Mouse (Mus musculus): ENCODE measurements around the gene Ssna1. TPM values are rescaled to one million over a fixed set of nuclear protein-coding genes. Genes with fewer than 3 reads are reported as not detected.

The Ssna1 gene
- polyA plus RNA-seq (2017; shearing (Covaris generic)) = 118 TPM

DNA sequence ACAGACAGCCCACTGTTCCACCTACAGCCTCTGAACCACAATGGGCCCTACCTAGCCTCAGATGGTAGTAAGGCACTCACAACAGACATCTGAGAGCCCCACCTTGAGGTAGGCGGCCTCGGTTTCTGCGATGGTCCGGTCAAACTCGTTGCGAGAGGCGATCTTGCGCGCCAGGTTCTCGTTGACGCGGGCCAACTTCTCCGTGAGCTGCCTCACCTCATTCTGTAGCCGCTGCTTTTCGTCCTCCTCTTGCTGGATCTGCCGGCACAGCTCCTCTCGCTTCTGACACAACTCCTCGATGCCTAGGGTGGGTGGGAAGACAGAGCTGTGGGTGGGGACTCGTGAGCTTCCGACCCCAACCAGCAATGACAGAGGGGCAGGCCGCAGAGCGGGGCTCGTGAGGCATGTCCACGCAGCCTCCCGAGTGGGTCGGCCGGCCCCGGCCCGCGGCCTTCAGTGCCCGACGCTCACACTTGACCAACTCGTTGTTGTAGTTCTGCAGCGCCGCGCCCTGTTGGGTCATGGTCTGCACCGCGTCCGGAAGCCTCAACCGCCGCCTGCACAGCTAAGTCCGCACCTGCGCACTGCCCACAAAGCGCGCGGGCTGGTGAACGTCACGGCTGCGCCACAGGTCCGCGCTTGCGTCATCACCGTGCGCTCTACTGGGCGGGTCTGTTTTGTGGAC, at the start of gene Ssna1, which contains the start of gene Anapc2:
Gene Ssna1, minus strand, starts transcription at position 612 of the 685 bp plus-strand sequence.
Gene Anapc2, plus strand, starts transcription at position 652 of the 685 bp plus-strand sequence.

GRCm38 (mm10) chr2:25318971-25319773, 46.9 kb upstream of the Ssna1 start, which contains the start of gene Grin1:
TSS of gene Grin1 (minus strand) at chr2:25319187.

DNA sequence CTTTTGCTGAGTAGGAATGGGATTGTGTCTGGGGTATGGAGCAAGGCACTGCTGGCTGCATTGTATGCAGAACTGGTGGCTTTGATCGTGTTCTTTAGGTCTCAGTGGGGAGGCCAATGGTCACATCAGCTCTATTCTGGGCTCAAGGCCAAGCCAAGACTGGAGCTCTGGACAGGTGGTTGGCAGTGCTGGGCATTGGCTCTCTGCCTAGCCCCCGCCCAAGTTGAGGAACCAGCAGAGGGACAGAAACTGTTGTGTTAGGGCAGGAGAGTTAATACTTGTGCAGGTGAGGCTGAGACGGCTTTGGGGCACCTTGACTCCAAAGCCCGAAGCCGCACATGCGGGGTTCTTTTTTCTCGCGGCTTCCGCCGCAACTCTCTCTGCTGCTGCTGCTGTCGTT, 17.4 kb upstream of the Ssna1 start, which contains the start of gene Lrrc26:
Gene Lrrc26, plus strand, starts transcription at position 265 of the 400 bp plus-strand sequence.

GRCm38 (mm10) chr2:25287927-25288649, 15.8 kb upstream of the Ssna1 start, which contains the start of gene Tmem210:
TSS of gene Tmem210 (plus strand) at chr2:25288145.

GRCm38 (mm10) chr2:25262291-25262767, 9.9 kb downstream of the Ssna1 start, which contains the start of gene Tprn:
TSS of gene Tprn (plus strand) at chr2:25262618.

GRCm38 (mm10) chr2:25255284-25255779, 16.9 kb downstream of the Ssna1 start, which contains the start of gene Tmem203:
TSS of gene Tmem203 (plus strand) at chr2:25255439.

DNA sequence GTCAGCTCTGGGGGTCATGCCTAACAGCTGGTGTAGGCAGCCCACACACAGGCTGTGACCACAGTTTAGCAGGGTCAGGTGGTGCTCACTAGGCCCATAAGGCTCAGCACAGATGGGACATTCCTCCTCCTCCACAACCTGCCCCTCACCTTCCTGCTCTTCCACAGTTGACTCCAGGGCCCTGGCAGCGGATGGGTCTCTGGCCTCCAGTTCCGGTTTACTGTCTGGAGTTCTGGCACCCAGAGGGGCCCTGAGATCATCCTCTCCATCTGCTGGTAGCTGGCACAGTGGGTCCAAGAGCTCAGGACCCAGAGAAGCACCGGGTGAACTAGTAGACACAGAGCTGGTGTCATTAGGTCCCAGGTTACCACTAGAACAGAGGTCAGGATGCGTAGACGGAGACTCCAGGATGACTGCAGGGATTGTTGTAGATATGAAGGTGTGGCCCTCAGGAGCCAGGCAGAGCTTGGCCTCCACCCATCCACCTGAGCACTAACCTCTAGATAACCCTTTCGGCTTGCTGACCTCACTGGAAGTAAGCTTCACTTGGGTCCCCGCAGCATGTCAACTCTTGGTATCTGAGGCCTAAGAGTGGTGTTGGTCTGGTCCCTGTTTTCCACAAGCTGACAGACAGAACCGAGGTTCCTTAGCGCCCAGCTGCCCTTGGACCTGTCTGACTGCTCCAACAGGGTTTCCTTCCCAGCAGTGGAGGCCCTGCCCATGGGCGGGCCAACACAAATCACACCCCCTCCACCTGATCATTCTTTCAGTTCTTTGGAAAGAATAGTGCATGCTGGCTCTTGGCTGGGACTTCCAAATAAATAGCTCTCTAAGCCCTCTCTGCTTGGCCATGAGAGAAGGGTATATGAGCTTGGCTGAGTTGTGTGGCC, 25.8 kb downstream of the Ssna1 start, which contains the start of gene AL732309.1:
Gene AL732309.1, minus strand, starts transcription at position 681 of the 890 bp plus-strand sequence.

DNA sequence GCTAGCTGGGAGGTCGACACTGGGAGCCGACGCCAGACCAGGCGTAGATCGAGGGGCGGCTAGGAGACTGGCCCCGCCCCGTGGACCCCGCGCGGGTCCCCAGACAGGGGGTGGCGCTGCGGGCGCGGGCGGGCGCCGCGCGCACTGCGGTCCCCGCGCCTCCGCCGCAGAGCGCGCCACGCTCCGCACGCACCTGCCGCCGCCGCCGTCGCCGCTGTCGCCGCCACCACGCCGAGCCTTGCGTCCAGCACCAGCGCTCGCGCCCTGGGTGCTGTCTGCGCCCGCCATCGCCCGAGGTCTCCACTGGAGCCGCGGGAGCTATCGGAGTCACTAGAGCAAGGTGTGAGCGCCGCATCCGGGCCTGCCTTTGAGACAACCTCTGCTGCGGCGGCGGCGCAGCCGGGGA, 30.1 kb downstream of the Ssna1 start, which contains the start of the genes Rnf208 and Cysrt1:
Gene Rnf208, plus strand, starts transcription at position 155 of the 406 bp plus-strand sequence.
Gene Cysrt1, minus strand, starts transcription at position 352 of the 406 bp plus-strand sequence.

GRCm38 (mm10) chr2:25236614-25237013, 35.6 kb downstream of the Ssna1 start, which contains the start of gene Rnf224:
TSS of gene Rnf224 (minus strand) at chr2:25236787.

GRCm38 (mm10) chr2:25234050-25234449, 38.2 kb downstream of the Ssna1 start, which contains the start of gene Slc34a3:
TSS of gene Slc34a3 (minus strand) at chr2:25234364.

GRCm38 (mm10) chr2:25224492-25224765, 47.8 kb downstream of the Ssna1 start, which contains the start of gene Tubb4b:
TSS of gene Tubb4b (minus strand) at chr2:25224702.

Other genes starting within 250 kb of the Ssna1 start
- 53.2 TPM for gene Nsmf, start 218.1 kb downstream of the Ssna1 start, polyA plus RNA-seq (2017; shearing (Covaris generic))
- 0.37 TPM for gene Entpd8, start 192.1 kb downstream of the Ssna1 start, polyA plus RNA-seq (2017; shearing (Covaris generic))
- gene Noxa1, start 177.3 kb downstream of the Ssna1 start, polyA plus RNA-seq (2017; shearing (Covaris generic)) = 8.3 TPM
- 5.1 TPM for gene Nrarp, start 91.7 kb downstream of the Ssna1 start, polyA plus RNA-seq (2017; shearing (Covaris generic))
- gene Tor4a, start 75.6 kb downstream of the Ssna1 start, polyA plus RNA-seq (2017; shearing (Covaris generic)) = 115 TPM
- 141 TPM for gene Nelfb, start 60.9 kb downstream of the Ssna1 start, polyA plus RNA-seq (2017; shearing (Covaris generic))
- not detected for gene Stpg3, start 57.8 kb downstream of the Ssna1 start, polyA plus RNA-seq (2017; shearing (Covaris generic))
- gene Fam166a, start 53.7 kb downstream of the Ssna1 start, polyA plus RNA-seq (2017; shearing (Covaris generic)) = 0.49 TPM
- gene Tubb4b, start 47.7 kb downstream of the Ssna1 start, polyA plus RNA-seq (2017; shearing (Covaris generic)) = 174 TPM
- not detected for gene Slc34a3, start 38.1 kb downstream of the Ssna1 start, polyA plus RNA-seq (2017; shearing (Covaris generic))
- not detected for gene Rnf224, start 35.7 kb downstream of the Ssna1 start, polyA plus RNA-seq (2017; shearing (Covaris generic))
- gene Rnf208, start 30.2 kb downstream of the Ssna1 start, polyA plus RNA-seq (2017; shearing (Covaris generic)) = 2.2 TPM
- gene Cysrt1, start 30.0 kb downstream of the Ssna1 start, polyA plus RNA-seq (2017; shearing (Covaris generic)) = not detected
- gene AL732309.1, start 25.6 kb downstream of the Ssna1 start, polyA plus RNA-seq (2017; shearing (Covaris generic)) = 7.9 TPM
- 25.3 TPM for gene Tmem203, start 17.0 kb downstream of the Ssna1 start, polyA plus RNA-seq (2017; shearing (Covaris generic))
- 18.9 TPM for gene Tprn, start 9.8 kb downstream of the Ssna1 start, polyA plus RNA-seq (2017; shearing (Covaris generic))
- gene Anapc2, start within 50 bp of the Ssna1 start, polyA plus RNA-seq (2017; shearing (Covaris generic)) = 116 TPM
- not detected for gene Tmem210, start 15.7 kb upstream of the Ssna1 start, polyA plus RNA-seq (2017; shearing (Covaris generic))
- gene Lrrc26, start 17.5 kb upstream of the Ssna1 start, polyA plus RNA-seq (2017; shearing (Covaris generic)) = 0.14 TPM
- 0.25 TPM for gene Grin1, start 46.7 kb upstream of the Ssna1 start, polyA plus RNA-seq (2017; shearing (Covaris generic))
- 21.4 TPM for gene Man1b1, start 59.9 kb upstream of the Ssna1 start, polyA plus RNA-seq (2017; shearing (Covaris generic))
- 20.6 TPM for gene Dpp7, start 83.9 kb upstream of the Ssna1 start, polyA plus RNA-seq (2017; shearing (Covaris generic))
- gene Uap1l1, start 93.2 kb upstream of the Ssna1 start, polyA plus RNA-seq (2017; shearing (Covaris generic)) = 40.8 TPM
- 0.87 TPM for gene Sapcd2, start 99.9 kb upstream of the Ssna1 start, polyA plus RNA-seq (2017; shearing (Covaris generic))
- not detected for gene Entpd2, start 123.4 kb upstream of the Ssna1 start, polyA plus RNA-seq (2017; shearing (Covaris generic))
- gene Npdc1, start 126.9 kb upstream of the Ssna1 start, polyA plus RNA-seq (2017; shearing (Covaris generic)) = 0.96 TPM
- gene Fut7, start 150.8 kb upstream of the Ssna1 start, polyA plus RNA-seq (2017; shearing (Covaris generic)) = 5.3 TPM
- gene Abca2, start 156.3 kb upstream of the Ssna1 start, polyA plus RNA-seq (2017; shearing (Covaris generic)) = 74.7 TPM
- gene Clic3, start 184.4 kb upstream of the Ssna1 start, polyA plus RNA-seq (2017; shearing (Covaris generic)) = 3.2 TPM
- 112 TPM for gene Paxx, start 188.7 kb upstream of the Ssna1 start, polyA plus RNA-seq (2017; shearing (Covaris generic))
- not detected for gene Ptgds, start 197.6 kb upstream of the Ssna1 start, polyA plus RNA-seq (2017; shearing (Covaris generic))
- not detected for gene Lcn12, start 221.5 kb upstream of the Ssna1 start, polyA plus RNA-seq (2017; shearing (Covaris generic))
- gene Fbxw5, start 228.3 kb upstream of the Ssna1 start, polyA plus RNA-seq (2017; shearing (Covaris generic)) = 110 TPM
- gene C8g, start 229.3 kb upstream of the Ssna1 start, polyA plus RNA-seq (2017; shearing (Covaris generic)) = 9.6 TPM